Mouse (Mus musculus) heart, postnatal 0 days (tissue): ENCODE results near the gene Tmem11. TPM values are rescaled to one million over a fixed set of nuclear protein-coding genes. Genes with fewer than 3 reads are reported as not detected.

Source experiments
- ATAC-seq: fragments of 200-750 bp; cut with Nextera tagmentation; 2 replicates; pipeline ENCODE4 v1.8.0; 2017; ENCODE audit warnings: low read depth, moderate number of reproducible peaks, moderate library complexity; ENCODE audit not compliant: insufficient read depth
- DNase-seq: peaks from one replicate; pipeline ENCODE4 v3.0.0-alpha.2; 2016; ENCODE audit warnings: low spot score
- H3K27ac ChIP-seq: fragments of 300-500 bp; sonication (generic); 2 replicates; pipeline ENCODE4 v1.5.1; 2014; ENCODE audit warnings: low read depth, mild to moderate bottlenecking
- H3K27me3 ChIP-seq: fragments of 300-500 bp; sonication (generic); 2 replicates; pipeline ENCODE4 v1.6.1; 2014; ENCODE audit warnings: low read length, mixed read lengths; ENCODE audit not compliant: control insufficient read depth, insufficient read depth
- H3K36me3 ChIP-seq: fragments of 300-500 bp; sonication (generic); replicated peaks from 2 replicates; pipeline ENCODE4 v1.6.1; 2014; ENCODE audit warnings: low read length, mixed read lengths; ENCODE audit not compliant: control insufficient read depth, insufficient read depth
- H3K4me1 ChIP-seq: fragments of 300-500 bp; sonication (generic); 2 replicates; pipeline ENCODE4 v1.6.1; 2014; ENCODE audit warnings: antibody characterized with exemption; ENCODE audit not compliant: control insufficient read depth, insufficient read depth
- H3K4me2 ChIP-seq: fragments of 300-500 bp; sonication (generic); 2 replicates; pipeline ENCODE4 v1.6.1; 2014; ENCODE audit warnings: low read depth, mild to moderate bottlenecking, low read length, moderate library complexity
- H3K4me3 ChIP-seq: fragments of 300-500 bp; sonication (generic); 2 replicates; pipeline ENCODE4 v1.5.1; 2014; ENCODE audit warnings: low read depth, low read length
- H3K9ac ChIP-seq: fragments of 300-500 bp; sonication (generic); replicated peaks from 2 replicates; pipeline ENCODE4 v1.6.1; 2014; ENCODE audit warnings: low read depth, low read length, mixed read lengths
- H3K9me3 ChIP-seq: fragments of 300-500 bp; sonication (generic); replicated peaks from 2 replicates; pipeline ENCODE4 v1.6.1; 2016; ENCODE audit warnings: low read length; ENCODE audit not compliant: control insufficient read depth
- CTCF ChIP-seq: IDR thresholded peaks from 2 replicates; pipeline ENCODE4 v1.5.1; 2016; ENCODE audit warnings: antibody characterized with exemption, control low read depth, low read depth
- EP300 ChIP-seq: IDR thresholded peaks from 2 replicates; pipeline ENCODE4 v1.6.1; 2016; ENCODE audit warnings: antibody characterized with exemption, low read depth
- WGBS: fragments of 180-500 bp; shearing (Covaris S2); extraction: QIAGEN DNeasy Blood & Tissue Kit; methylation state at CpG from one replicate; pipeline ENCODE4 v1.1.7; 2014; 5-methylcytosine and 5-hydroxymethylcytosine counted together
- polyA plus RNA-seq: library from polyadenylated mRNA; unstranded; fragments of >200 nt; fragmentation: Nextera tagmentation; extraction: Ambion mirVana; gene quantifications from 2 replicates; pipeline ENCODE4 v1.2.1, GENCODE M21; 2015
- total RNA-seq: library from RNA; depleted of rRNA; stranded (reverse); fragments of >200 nt; gene quantifications from 2 replicates; pipeline ENCODE4 v1.2.3, GENCODE M21; 2014; ENCODE audit warnings: low replicate concordance

Tmem11 gene
- total and polyA plus RNA-seq, 2 experiments from 2014 or later = 45.2 to 58.6 TPM

GRCm38 (mm10) chr11:60909626-60910025, 30.6 kb upstream of the Tmem11 start:
- no peak overlapping the region for H3K9ac ChIP-seq
- no peak for ATAC-seq

GRCm38 (mm10) chr11:60908073-60908472, 29.0 kb upstream of the Tmem11 start:
- DNase-seq (no peak), ATAC-seq (no peak)
- Histone ChIP-seq H3K9me3 (no peaks in the 10 kb centered on the region), H3K4me1 (peaks cover 7% of the 10 kb centered on the region; the same call in 1 of the 2 replicates), H3K36me3 (peaks cover 33% of the 10 kb centered on the region), H3K9ac (no peak overlapping the region), H3K4me3 (no peak overlapping the region), H3K27ac (no peak overlapping the region), H3K27me3 (no peaks in the 10 kb centered on the region), H3K4me2 (no peak overlapping the region)
- 73% methylated on average over 3 of the region's 3 CpGs for WGBS
- no peak; the same call in 1 of the 2 replicates for TF ChIP-seq CTCF
- no peak for TF ChIP-seq EP300

More at GRCm38 (mm10) chr11:60909626-60910025, 30.6 kb upstream of the Tmem11 start:
- Histone ChIP-seq H3K9me3 (no peaks in the 10 kb centered on the region), H3K27ac (no peak overlapping the region), H3K4me1 (peaks cover 11% of the 10 kb centered on the region; the same call in 1 of the 2 replicates), H3K4me2 (no peak overlapping the region), H3K27me3 (no peaks in the 10 kb centered on the region), H3K4me3 (no peak overlapping the region), H3K36me3 (peaks cover 22% of the 10 kb centered on the region)
- 69% methylated on average over 1 of the region's 1 CpGs for WGBS
- no peak for DNase-seq
- TF ChIP-seq EP300 (no peak), CTCF (no peak)

- TF ChIP-seq EP300 (no peak), CTCF (no peak)
Measured at GRCm38 (mm10) chr11:60906449-60906848, 27.4 kb upstream of the Tmem11 start.

GRCm38 (mm10) chr11:60905407-60906120, 26.5 kb upstream of the Tmem11 start:
- peaks cover 33% of the 10 kb centered on the region for H3K36me3 ChIP-seq
- TF ChIP-seq EP300 = no peak
- TF ChIP-seq CTCF = no peak
- no peaks in the 10 kb centered on the region for H3K9me3 ChIP-seq
- H3K4me3 ChIP-seq = no peak overlapping the region
- no peaks in the 10 kb centered on the region for H3K4me1 ChIP-seq
- H3K27ac ChIP-seq = no peak overlapping the region
- no peaks in the 10 kb centered on the region for H3K27me3 ChIP-seq
- H3K4me2 ChIP-seq = no peak overlapping the region
- no peak overlapping the region for H3K9ac ChIP-seq
- 80% methylated on average over 10 of the region's 10 CpGs for WGBS
- DNase-seq (no peak), ATAC-seq (no peak)

More at GRCm38 (mm10) chr11:60906449-60906848, 27.4 kb upstream of the Tmem11 start:
- no peaks in the 10 kb centered on the region for H3K4me1 ChIP-seq
- peaks cover 33% of the 10 kb centered on the region for H3K36me3 ChIP-seq
- no peak overlapping the region for H3K4me3 ChIP-seq
- no peaks in the 10 kb centered on the region for H3K27me3 ChIP-seq
- no peak overlapping the region for H3K4me2 ChIP-seq
- H3K9ac ChIP-seq = no peak overlapping the region
- 93% methylated on average over 4 of the region's 4 CpGs for WGBS
- ATAC-seq (no peak), DNase-seq (no peak)
- no peaks in the 10 kb centered on the region for H3K9me3 ChIP-seq
- no peak overlapping the region for H3K27ac ChIP-seq

GRCm38 (mm10) chr11:60903661-60904061, 24.6 kb upstream of the Tmem11 start:
- H3K4me2 ChIP-seq = no peak overlapping the region
- no peaks in the 10 kb centered on the region for H3K9me3 ChIP-seq
- ATAC-seq (no peak), DNase-seq (no peak)
- TF ChIP-seq CTCF = no peak
- TF ChIP-seq EP300 = no peak
- H3K9ac ChIP-seq = no peak overlapping the region
- peaks cover 33% of the 10 kb centered on the region for H3K36me3 ChIP-seq
- WGBS = 83% methylated on average over 6 of the region's 6 CpGs
- no peak overlapping the region for H3K27ac ChIP-seq
- no peak overlapping the region for H3K4me3 ChIP-seq
- H3K4me1 ChIP-seq = no peaks in the 10 kb centered on the region
- H3K27me3 ChIP-seq = no peaks in the 10 kb centered on the region
